9 mouse cellular contexts compared by ENCODE assay signal in genomic region chr7:98694046-98694445, GRCm38 (mm10). TPM values are rescaled to one million over a fixed set of nuclear protein-coding genes. Genes with fewer than 3 reads are reported as not detected.
A peak's percentile ranks its signal among the peaks of the same experiment; 100 is the strongest.
DNase-seq lines count a peak whose midpoint lies in the region; ATAC-seq and TF ChIP-seq lines count a peak whose summit lies in the region.
"Had no signal": no experiment of that assay in that cellular context is flagged by ENCODE, and none has a peak within 500 bp of the region (broad histone marks: within the 10 kb centered on the region; RNA-seq: fewer than 3 reads in every experiment).

No protein-coding gene starts in this region.

- H3K27ac ChIP-seq in kidney, postnatal 0 days = peak overlapping the region; percentile 37; the same call in 1 of the 2 replicates
- H3K27ac ChIP-seq in hindbrain, embryonic 11.5 days (ENCODE audit: low read depth, low read length) = no peak overlapping the region
- no peak overlapping the region for H3K27ac ChIP-seq in forebrain, embryonic 16.5 days (ENCODE audit: low read length)

- H3K27me3 ChIP-seq in kidney, postnatal 0 days (ENCODE audit: insufficient read depth, low read length) = no peaks in the 10 kb centered on the region
- H3K27me3 ChIP-seq in hindbrain, embryonic 11.5 days (ENCODE audit: control insufficient read depth, insufficient read depth, low read length) = no peaks in the 10 kb centered on the region
- H3K27me3 ChIP-seq in forebrain, embryonic 16.5 days (replicated peaks; ENCODE audit: control insufficient read depth, insufficient read depth, low read length) = no peaks in the 10 kb centered on the region

- no peak overlapping the region for H3K4me3 ChIP-seq in kidney, postnatal 0 days (replicated peaks; ENCODE audit: low read depth, low read length)
- no peak overlapping the region for H3K4me3 ChIP-seq in hindbrain, embryonic 11.5 days (ENCODE audit: low read depth, low read length)
- no peak overlapping the region for H3K4me3 ChIP-seq in forebrain, embryonic 16.5 days (replicated peaks; ENCODE audit: low read length)

- H3K36me3 ChIP-seq in kidney, postnatal 0 days (ENCODE audit: insufficient read depth, low read length) = no peaks in the 10 kb centered on the region
- no peaks in the 10 kb centered on the region for H3K36me3 ChIP-seq in hindbrain, embryonic 11.5 days (ENCODE audit: control insufficient read depth, insufficient read depth, low read length)
- H3K36me3 ChIP-seq in forebrain, embryonic 16.5 days (ENCODE audit: control insufficient read depth, insufficient read depth) = no peaks in the 10 kb centered on the region

- no peak overlapping the region for H3K4me2 ChIP-seq in kidney, postnatal 0 days (ENCODE audit: low read length)
- no peak overlapping the region for H3K4me2 ChIP-seq in hindbrain, embryonic 11.5 days (replicated peaks; ENCODE audit: low read depth, low read length)
- H3K4me2 ChIP-seq in forebrain, embryonic 16.5 days (ENCODE audit: low read length) = no peak overlapping the region

- TF ChIP-seq CTCF in kidney, postnatal 0 days (IDR thresholded peaks at IDR 0.05; ENCODE audit: low read depth) = no peak

- ATAC-seq in kidney, postnatal 0 days (replicated peaks; ENCODE audit: low FRiP score, low read depth) = no peak
- ATAC-seq in granulocyte monocyte progenitor cell, adult 5-6 weeks (replicated peaks; ENCODE audit: poor library complexity, severe bottlenecking) = peak; percentile 87
- ATAC-seq in hindbrain, embryonic 11.5 days (ENCODE audit: low FRiP score) = no peak
- no peak for ATAC-seq in forebrain, embryonic 16.5 days

- WGBS in kidney, postnatal 0 days = 60% methylated on average over 5 of the region's 5 CpGs
- 81% methylated on average over 5 of the region's 5 CpGs for WGBS in hindbrain, embryonic 11.5 days
- 80% methylated on average over 5 of the region's 5 CpGs for WGBS in forebrain, embryonic 16.5 days

- no peaks in the 10 kb centered on the region; the same call in none of the 2 replicates for H3K4me1 ChIP-seq in kidney, postnatal 0 days (replicated peaks; ENCODE audit: insufficient read depth, low read length)
- no peaks in the 10 kb centered on the region for H3K4me1 ChIP-seq in hindbrain, embryonic 11.5 days (replicated peaks; ENCODE audit: control insufficient read depth, insufficient read depth, low read length)
- 0 out of 2 replicates have a peak, but pooled peaks cover 3% of the 10 kb centered on the region for H3K4me1 ChIP-seq in forebrain, embryonic 16.5 days (replicated peaks; ENCODE audit: control insufficient read depth, insufficient read depth, low read length)

- H3K9me3 ChIP-seq in kidney, postnatal 0 days (replicated peaks; ENCODE audit: low read length) = no peaks in the 10 kb centered on the region
- no peaks in the 10 kb centered on the region for H3K9me3 ChIP-seq in hindbrain, embryonic 11.5 days (ENCODE audit: control insufficient read depth, low read length)
- no peaks in the 10 kb centered on the region for H3K9me3 ChIP-seq in forebrain, embryonic 16.5 days (ENCODE audit: control insufficient read depth, low read length)

- no peak overlapping the region for H3K9ac ChIP-seq in kidney, postnatal 0 days (ENCODE audit: low read depth, low read length)
- no peak overlapping the region for H3K9ac ChIP-seq in hindbrain, embryonic 11.5 days (ENCODE audit: low read depth, low read length)
- no peak overlapping the region for H3K9ac ChIP-seq in forebrain, embryonic 16.5 days (replicated peaks; ENCODE audit: low read depth, low read length)

- peak; percentile 68 for DNase-seq in kidney, postnatal 0 days (ENCODE audit: low spot score)
- DNase-seq in kidney, adult 18-20 months = no peak
- peak; percentile 91 for DNase-seq in CD4-positive, CD25-positive, alpha-beta regulatory T cell, adult 2 months (ENCODE audit: low read depth, low spot score)
- peak; percentile 17 for DNase-seq in spleen, adult 12 weeks (ENCODE audit: low spot score)
- no peak for DNase-seq in liver
- DNase-seq in hindbrain, embryonic 11.5 days (ENCODE audit: low spot score) = no peak
- DNase-seq: cerebellum, adult 9-11 months had no signal

RNA-seq across cellular contexts. Expression of gene Thap12, which starts 8.9 kb away (rescaled TPM):
- polyA plus RNA-seq in kidney, postnatal 0 days (2015; fragmentation: Nextera tagmentation; extraction: Ambion mirVana) = 45.5 and 47.2 TPM in 2 replicates
- total RNA-seq in granulocyte monocyte progenitor cell, adult 5-6 weeks (2014; fragmentation: Nextera tagmentation) = 44.7 and 52.8 TPM in 2 replicates
- 87.6 and 100 TPM in 2 replicates for total RNA-seq in granulocyte monocyte progenitor cell, adult 5-6 weeks (2017)
- polyA plus RNA-seq in hindbrain, embryonic 11.5 days (2014; fragmentation: Nextera tagmentation; extraction: Ambion mirVana) = 71.6 and 88.1 TPM in 2 replicates
- polyA plus RNA-seq in forebrain, embryonic 16.5 days (2015; fragmentation: Nextera tagmentation; extraction: Ambion mirVana) = 50.8 and 54.8 TPM in 2 replicates

RNA-seq across cellular contexts. Expression of gene Emsy, which starts 37.5 kb away (rescaled TPM):
- polyA plus RNA-seq in kidney, postnatal 0 days (2015; fragmentation: Nextera tagmentation; extraction: Ambion mirVana) = 14.1 and 17.3 TPM in 2 replicates
- 53.5 and 71.9 TPM in 2 replicates for total RNA-seq in granulocyte monocyte progenitor cell, adult 5-6 weeks (2014; fragmentation: Nextera tagmentation)
- 20.5 and 25.7 TPM in 2 replicates for total RNA-seq in granulocyte monocyte progenitor cell, adult 5-6 weeks (2017)
- 66.0 and 67.5 TPM in 2 replicates for polyA plus RNA-seq in hindbrain, embryonic 11.5 days (2014; fragmentation: Nextera tagmentation; extraction: Ambion mirVana)
- polyA plus RNA-seq in forebrain, embryonic 16.5 days (2015; fragmentation: Nextera tagmentation; extraction: Ambion mirVana) = 41.6 and 42.2 TPM in 2 replicates

Comparison
In these comparisons a context has a peak if more than half of its experiments do, and no peak if none do; other contexts are left out.
1. DNase-seq: peak in kidney, postnatal 0 days (single experiment), CD4-positive, CD25-positive, alpha-beta regulatory T cell, adult 2 months (single experiment) and spleen, adult 12 weeks (single experiment); none in kidney, adult 18-20 months (single experiment), liver (single experiment) and hindbrain, embryonic 11.5 days (single experiment).